In the genomic region with DNA sequence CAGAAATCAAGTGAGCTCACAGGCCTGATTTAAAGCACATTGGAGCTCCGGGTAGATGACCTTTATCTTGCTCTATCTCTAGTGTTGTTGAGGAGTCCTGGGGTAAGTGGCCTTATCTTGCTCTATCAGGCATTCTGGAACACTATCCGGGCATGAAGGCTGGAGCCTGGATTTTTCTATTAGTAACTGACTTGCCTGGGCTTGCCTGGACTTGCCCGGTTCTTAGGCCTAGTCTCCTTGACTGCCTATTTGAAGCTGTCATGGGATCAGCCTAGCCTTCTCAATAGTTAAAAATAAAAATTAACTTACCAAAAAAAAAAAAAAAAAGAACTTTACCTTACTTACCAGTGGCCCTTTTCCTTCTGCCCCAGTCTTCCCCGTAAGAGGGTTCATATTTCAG, we compare ENCODE assay signal across 13 mouse cellular contexts.
"Had no signal": no experiment of that assay in that cellular context is flagged by ENCODE, and none has a peak within 500 bp of the region (broad histone marks: within the 10 kb centered on the region; RNA-seq: fewer than 3 reads in every experiment).

No protein-coding gene starts in this region.

- H3K27me3 ChIP-seq: limb, embryonic 12.5 days; midbrain, embryonic 12.5 days; neural tube, embryonic 13.5 days had no signal

- DNase-seq: kidney, postnatal 25 days; layer of hippocampus, adult 9-11 months; layer of hippocampus, postnatal 36 days; liver; lung, adult 18-20 months; retina, postnatal 1 day; right cerebral cortex, postnatal 14 days; thymus, adult 18-20 months had no signal

- H3K36me3 ChIP-seq: limb, embryonic 12.5 days; midbrain, embryonic 12.5 days; neural tube, embryonic 13.5 days had no signal

- H3K4me2 ChIP-seq: limb, embryonic 12.5 days; midbrain, embryonic 12.5 days; neural tube, embryonic 13.5 days had no signal

- H3K9ac ChIP-seq: limb, embryonic 12.5 days; liver, embryonic 14.5 days; midbrain, embryonic 12.5 days; neural tube, embryonic 13.5 days had no signal

- ATAC-seq: midbrain, embryonic 16.5 days had no signal

- H3K4me1 ChIP-seq: limb, embryonic 12.5 days; midbrain, embryonic 12.5 days; neural tube, embryonic 13.5 days had no signal

- H3K27ac ChIP-seq: limb, embryonic 12.5 days; liver, embryonic 14.5 days; midbrain, embryonic 12.5 days; neural tube, embryonic 13.5 days had no signal

- H3K4me3 ChIP-seq: limb, embryonic 12.5 days; midbrain, embryonic 12.5 days; neural tube, embryonic 13.5 days had no signal

- H3K9me3 ChIP-seq: limb, embryonic 12.5 days; midbrain, embryonic 12.5 days; neural tube, embryonic 13.5 days had no signal
